Mouse (Mus musculus) granulocyte monocyte progenitor cell, adult 5-6 weeks (primary cell): ENCODE results near the gene Nt5m. TPM values are rescaled to one million over a fixed set of nuclear protein-coding genes. Genes with fewer than 3 reads are reported as not detected.

Experiments used
- ATAC-seq: replicated peaks from 2 replicates; pipeline ENCODE4 v1.8.0; 2016; ENCODE audit warnings: mild to moderate bottlenecking, moderate TSS enrichment, inconsistent platforms; ENCODE audit not compliant: poor library complexity, severe bottlenecking
- total RNA-seq, 2 experiments: library from RNA; stranded (forward) in 1 of 2; stranded (reverse) in 1 of 2; fragments of 200-712, 200-1000 nt in 1 of 2; fragments of >200 nt in 1 of 2; fragmentation: Nextera tagmentation in 1 of 2; gene quantifications; 2 replicates each; pipeline ENCODE4 v1.2.3; 2014 to 2017

The Nt5m gene
- 17.1 and 19.5 TPM in 2 replicates for total RNA-seq (2014; fragmentation: Nextera tagmentation)
- 9.6 and 10.9 TPM in 2 replicates for total RNA-seq (2017)

GRCm38 (mm10) chr11:59839008-59839458 is at the start of gene Nt5m:
Gene Nt5m, plus strand, starts transcription at chr11:59839447.
- ATAC-seq, result peak; percentile 89

DNA sequence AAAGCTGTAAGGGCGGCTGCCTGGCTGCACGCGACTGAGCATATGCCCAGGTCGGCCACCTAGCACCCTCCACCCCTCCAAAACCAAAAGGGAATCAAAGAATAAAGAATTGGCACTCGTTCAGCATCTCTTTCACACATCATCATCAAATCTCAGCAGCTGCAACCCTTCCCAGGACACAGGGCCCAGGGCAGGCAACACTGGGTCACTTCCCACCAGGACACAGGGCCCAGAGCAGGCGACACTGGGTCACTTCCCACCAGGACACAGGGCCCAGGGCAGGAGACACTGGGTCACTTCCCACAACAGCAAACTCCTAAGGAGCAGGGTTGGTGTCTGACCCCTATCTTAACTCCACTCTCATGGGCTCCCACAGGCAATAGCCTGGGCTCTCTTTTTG is 45.9 kb upstream of the Nt5m start:
- ATAC-seq, result no peak

DNA sequence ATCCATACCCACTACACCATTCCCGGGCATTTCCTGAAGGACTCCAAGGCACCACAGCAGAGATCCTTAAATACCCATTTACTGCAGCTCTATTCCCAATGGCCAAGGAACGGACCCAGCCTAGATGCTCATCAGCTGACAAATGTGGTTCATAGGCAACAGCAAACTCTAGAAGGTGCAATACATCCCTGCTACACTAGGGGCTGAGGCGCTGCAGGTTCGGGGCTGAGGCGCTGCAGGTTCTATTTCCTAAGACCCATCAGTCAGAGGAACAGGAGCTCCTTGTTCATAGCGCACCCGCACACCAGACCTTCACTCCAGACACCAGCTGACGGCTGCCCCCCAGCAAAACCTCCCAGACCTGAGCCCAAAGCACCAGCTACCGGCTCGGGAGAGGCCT is 38.8 kb upstream of the Nt5m start:
- ATAC-seq, result no peak; the same call in 1 of the 2 replicates

DNA sequence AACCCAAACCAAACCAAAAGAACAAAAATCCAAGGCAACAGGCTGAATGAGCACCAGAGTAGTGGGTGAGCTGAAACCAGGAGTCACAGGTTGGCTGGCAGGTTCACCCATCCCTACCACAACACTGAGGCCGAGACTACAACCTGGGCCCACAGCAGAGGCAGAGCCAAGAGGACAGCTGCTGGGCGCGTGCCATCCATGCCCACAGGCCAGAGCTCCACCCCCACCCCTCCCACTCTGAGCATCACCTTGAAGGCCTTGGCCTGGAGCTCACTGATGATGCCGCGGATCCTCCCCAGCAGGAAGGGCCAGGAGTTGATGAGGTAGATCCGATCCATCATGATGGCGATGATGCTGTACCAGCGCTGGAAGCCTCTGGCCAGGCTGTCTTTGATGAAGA is 37.4 kb upstream of the Nt5m start:
- ATAC-seq, result no peak

GRCm38 (mm10) chr11:59803516-59803915 is 35.7 kb upstream of the Nt5m start:
- ATAC-seq, result no peak

DNA sequence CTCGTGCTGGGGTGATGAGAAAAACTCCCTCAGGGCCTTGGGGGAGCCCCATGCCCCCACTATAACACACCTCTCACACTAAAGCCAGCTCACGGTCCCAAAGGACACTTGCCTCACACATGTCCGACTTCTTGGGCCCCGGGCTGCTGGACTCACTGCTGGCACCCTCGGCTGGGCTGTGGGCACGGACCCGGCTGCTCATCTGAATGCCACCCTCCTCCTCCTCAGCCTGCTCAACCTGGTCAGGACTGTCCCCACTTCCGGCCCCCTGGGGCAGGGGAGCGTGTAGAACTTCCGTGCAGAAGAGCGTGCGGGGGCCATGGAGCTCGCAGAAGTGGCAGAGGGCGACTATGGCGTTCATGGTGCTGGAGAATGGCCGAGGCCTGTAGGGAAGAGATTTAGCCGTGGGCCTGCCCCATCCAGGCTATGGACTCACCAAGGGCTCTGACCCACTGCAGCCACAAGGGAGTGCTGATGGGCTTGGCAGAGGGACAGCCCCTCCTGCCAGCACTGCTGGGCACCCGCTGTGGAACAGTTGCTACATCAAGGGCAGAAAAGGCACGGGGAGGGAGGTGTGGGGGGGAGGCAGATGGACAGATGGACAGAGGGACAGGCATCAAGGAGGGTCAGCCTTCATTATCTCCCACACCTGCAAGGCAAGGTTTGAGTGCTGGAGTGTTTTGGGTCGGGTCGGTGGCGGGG is 34.7 kb upstream of the Nt5m start:
- no peak for ATAC-seq

DNA sequence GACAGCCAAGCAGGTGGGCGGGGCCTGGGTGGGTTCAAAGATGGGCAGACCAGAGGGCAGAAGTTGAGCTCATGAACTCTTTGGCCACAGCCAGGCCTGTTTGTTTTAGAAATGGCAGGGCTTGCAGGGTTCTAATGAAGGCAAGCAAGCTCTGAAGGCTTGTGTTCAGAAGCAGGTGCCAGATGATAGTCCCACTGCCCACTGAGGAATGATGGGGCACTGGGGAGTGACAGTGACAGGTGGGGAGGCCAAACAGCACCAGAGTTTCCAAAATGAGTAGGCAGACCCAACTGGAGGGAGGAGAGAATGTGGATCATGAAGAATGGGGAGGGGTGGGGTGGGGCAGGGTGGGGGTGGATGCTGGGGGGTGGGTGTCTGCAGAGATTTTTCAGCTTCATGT is 34.0 kb upstream of the Nt5m start:
- ATAC-seq, result no peak

DNA sequence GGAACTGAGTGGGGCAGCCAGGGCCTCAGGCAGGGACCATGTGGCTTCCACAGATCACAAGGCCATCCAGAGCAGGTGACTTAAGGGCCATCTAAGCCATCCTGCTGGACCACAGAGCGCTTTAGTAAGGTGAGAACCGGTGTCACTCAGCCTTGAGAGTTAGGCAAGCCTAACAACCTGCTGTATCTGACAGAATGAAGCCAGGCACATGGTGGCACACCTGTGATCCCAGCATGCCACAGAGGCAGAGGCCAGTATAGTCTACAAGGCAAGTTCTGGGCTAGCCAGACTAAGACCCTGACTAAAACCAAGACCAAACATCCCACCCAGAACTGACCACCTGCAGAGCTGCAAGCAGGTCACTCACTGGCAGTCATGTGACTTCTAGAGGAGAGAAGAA is 33.6 kb upstream of the Nt5m start:
- no peak for ATAC-seq

DNA sequence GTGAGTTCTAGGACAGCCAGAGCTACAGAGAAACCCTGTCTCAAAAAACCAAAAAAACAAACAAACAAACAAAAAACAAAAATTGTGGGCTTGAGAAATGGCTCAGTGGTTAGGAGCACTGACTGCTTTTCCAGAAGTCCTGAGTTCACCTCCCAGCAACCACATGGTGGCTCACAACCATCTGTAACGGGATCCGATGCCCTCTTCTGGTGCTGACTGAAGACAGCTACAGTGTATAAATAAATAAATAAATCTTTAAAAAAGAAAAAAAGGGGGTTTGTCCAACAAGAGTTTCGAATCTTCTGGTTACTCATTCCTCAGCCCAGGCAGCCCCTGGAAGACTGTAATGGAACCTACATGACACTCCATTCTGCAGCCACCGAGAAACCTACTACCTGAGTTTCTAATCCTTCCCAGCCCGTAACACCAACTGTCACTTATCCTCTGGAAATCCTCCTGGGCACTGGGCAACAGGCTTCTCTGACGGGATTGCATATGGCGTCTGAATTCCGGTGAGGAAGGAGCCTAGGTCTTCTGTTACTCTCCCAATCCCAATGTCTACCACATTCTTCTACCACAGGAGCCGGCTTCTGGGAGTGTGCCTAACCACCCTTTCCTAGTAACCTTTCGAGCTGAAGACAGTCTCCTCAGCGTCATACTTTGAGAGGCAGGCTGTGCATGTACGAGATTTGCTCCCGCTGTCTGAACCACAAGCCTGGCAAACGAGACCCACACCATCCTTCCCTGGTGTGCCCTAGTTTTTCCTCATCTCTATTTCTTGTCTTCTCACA is 30.9 kb upstream of the Nt5m start:
- ATAC-seq, result no peak

GRCm38 (mm10) chr11:59809071-59809669 is 30.1 kb upstream of the Nt5m start:
- ATAC-seq, result peak; percentile 34

DNA sequence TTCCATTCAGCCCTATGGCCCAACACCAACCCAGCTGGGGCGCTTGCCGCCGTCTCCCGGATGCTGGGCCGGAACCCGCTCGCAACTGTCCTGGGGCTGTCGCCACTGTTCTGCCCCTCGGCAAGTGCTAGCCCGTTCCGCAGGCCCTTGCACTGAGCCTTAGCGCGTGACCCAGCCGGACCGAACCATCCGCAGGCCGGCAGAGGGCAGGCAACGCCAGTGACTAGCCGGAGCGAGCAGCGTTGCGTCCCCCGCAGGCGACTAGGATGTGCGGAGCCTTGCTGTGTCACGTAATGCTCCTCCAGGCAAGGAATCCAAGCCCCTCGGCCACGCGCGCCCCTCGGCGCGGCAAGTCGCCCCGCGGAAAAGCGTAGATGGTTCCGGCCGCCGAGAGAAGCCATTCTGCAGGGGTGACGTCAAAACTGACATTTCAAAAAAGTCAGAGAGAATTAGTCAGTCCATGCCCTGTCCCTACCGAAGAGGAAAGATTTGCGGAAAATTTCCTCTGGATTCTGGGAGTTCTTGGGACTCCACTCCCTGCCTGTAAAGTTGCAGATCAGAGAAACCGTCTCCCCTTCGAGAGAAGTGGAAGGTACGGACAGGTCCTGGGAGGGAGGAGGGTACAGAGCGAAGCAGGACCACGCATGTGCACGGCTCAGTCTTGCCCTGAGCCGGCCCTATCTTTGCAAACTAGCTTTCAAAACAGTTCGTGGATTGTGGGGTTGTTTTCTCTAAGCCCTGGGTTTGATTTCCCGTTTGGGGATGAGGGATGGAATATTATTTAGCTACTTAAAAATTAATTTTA is 29.4 kb upstream of the Nt5m start, which contains the start of gene Flcn:
Gene Flcn, minus strand, starts transcription at position 347 of the 805 bp plus-strand sequence.
- peak; percentile 85 for ATAC-seq

GRCm38 (mm10) chr11:59810480-59811158 is 28.6 kb upstream of the Nt5m start:
- ATAC-seq, result no peak

DNA sequence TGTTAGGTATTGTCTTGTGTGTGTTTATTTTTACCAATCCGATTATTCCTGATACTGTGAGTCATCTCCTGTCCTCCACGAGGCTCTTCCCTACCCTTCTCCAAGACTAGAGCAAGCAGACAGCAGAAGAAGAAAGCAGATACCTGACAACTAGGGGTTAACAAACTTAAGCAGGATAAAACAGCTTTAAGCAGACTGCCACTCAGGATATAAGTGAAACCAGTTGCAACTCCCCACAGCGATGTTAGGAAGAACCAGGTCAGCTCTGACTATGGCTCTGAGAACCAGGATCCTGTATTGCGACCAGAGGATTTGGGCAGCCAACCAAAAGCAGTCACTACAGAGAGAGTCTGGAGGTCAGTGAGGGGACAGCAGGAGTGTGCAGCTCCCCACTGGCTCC is 28.0 kb upstream of the Nt5m start:
- ATAC-seq, result no peak

GRCm38 (mm10) chr11:59813276-59813675 is 26.0 kb upstream of the Nt5m start:
- no peak for ATAC-seq

- peak; percentile 24; the same call in 1 of the 2 replicates for ATAC-seq
These were observed 24.9 kb upstream of the Nt5m start for GRCm38 (mm10) chr11:59814311-59814710.

DNA sequence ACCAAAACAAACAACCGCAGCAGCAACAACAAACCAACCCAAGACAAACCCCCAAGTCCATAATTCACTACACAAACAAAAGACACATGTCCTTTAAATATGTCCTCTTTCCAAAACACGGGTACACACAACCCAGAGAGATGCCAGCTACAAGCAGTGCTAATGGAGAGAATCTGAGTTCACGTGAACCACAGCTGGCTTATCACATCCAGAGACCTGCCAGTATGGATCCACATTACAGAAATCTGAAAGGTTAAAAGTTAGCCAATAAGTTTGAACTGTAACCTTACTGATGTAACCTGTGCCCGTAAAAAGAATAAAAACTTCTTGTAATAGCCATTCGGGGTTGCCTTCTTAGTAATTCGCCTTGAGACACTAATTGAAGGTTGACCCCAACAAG is 24.3 kb upstream of the Nt5m start:
- no peak for ATAC-seq

GRCm38 (mm10) chr11:59815482-59816065 is 23.7 kb upstream of the Nt5m start:
- ATAC-seq, result no peak

GRCm38 (mm10) chr11:59817916-59818315 is 21.3 kb upstream of the Nt5m start:
- no peak for ATAC-seq

DNA sequence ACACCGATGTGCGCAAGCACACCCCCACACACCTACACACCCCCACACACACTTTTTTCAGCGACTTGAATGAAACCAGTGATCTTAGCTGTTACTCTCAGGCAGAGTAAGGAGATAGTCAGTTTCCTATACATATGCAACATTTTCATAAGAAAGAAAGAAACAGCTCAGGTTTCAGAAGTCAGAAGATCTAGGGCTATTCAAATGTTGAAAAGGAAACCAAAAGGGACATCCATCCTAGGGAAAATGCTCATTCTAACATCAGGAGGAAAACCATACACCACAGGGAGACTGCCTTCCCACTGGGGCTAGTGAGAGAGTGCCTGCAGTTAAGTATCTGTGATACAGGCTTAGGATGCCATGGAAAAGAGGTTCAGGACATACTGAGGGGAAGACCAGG is 17.6 kb upstream of the Nt5m start:
- no peak for ATAC-seq
